Mouse (Mus musculus): ENCODE results near the gene Frmd4b.

Gene Frmd4b

GRCm38 (mm10) chr6:97292894-97293293, 324.4 kb downstream of the Frmd4b start:
- DNase-seq (ENCODE audit: extremely low spot score): no peak

GRCm38 (mm10) chr6:97292096-97292495, 325.2 kb downstream of the Frmd4b start:
- no peak for DNase-seq (ENCODE audit: extremely low spot score)

GRCm38 (mm10) chr6:97291159-97291908, 326.0 kb downstream of the Frmd4b start:
- no peak for DNase-seq (ENCODE audit: extremely low spot score)

GRCm38 (mm10) chr6:97290687-97291086, 326.7 kb downstream of the Frmd4b start:
- no peak for DNase-seq (ENCODE audit: extremely low spot score)

- no peak for DNase-seq (ENCODE audit: extremely low spot score)
These were observed 327.5 kb downstream of the Frmd4b start for GRCm38 (mm10) chr6:97289838-97290237.

GRCm38 (mm10) chr6:97289316-97289820, 328.0 kb downstream of the Frmd4b start:
- DNase-seq (ENCODE audit: extremely low spot score): no peak

GRCm38 (mm10) chr6:97288047-97288855, 329.1 kb downstream of the Frmd4b start:
- DNase-seq (ENCODE audit: extremely low spot score): no peak

- no peak for DNase-seq (ENCODE audit: extremely low spot score)
These were observed 331.0 kb downstream of the Frmd4b start for GRCm38 (mm10) chr6:97286332-97286731.

GRCm38 (mm10) chr6:97283676-97284075, 333.7 kb downstream of the Frmd4b start:
- DNase-seq (ENCODE audit: extremely low spot score): no peak

- DNase-seq (ENCODE audit: extremely low spot score): no peak
These were observed 338.5 kb downstream of the Frmd4b start for GRCm38 (mm10) chr6:97278878-97279277.

GRCm38 (mm10) chr6:97278014-97278787, 339.1 kb downstream of the Frmd4b start:
- DNase-seq (ENCODE audit: extremely low spot score): peak; percentile 80

- DNase-seq (ENCODE audit: extremely low spot score): no peak
These were observed 340.3 kb downstream of the Frmd4b start for GRCm38 (mm10) chr6:97276890-97277497.

- DNase-seq (ENCODE audit: extremely low spot score): no peak
These were observed 341.0 kb downstream of the Frmd4b start for GRCm38 (mm10) chr6:97276366-97276765.

- no peak for DNase-seq (ENCODE audit: extremely low spot score)
These were observed 341.6 kb downstream of the Frmd4b start for GRCm38 (mm10) chr6:97275760-97276159.

- no peak for DNase-seq (ENCODE audit: extremely low spot score)
These were observed 343.6 kb downstream of the Frmd4b start for GRCm38 (mm10) chr6:97273777-97274176.

GRCm38 (mm10) chr6:97273058-97273710, 344.2 kb downstream of the Frmd4b start:
- no peak for DNase-seq (ENCODE audit: extremely low spot score)

GRCm38 (mm10) chr6:97272349-97272748, 345.0 kb downstream of the Frmd4b start:
- no peak for DNase-seq (ENCODE audit: extremely low spot score)

- no peak for DNase-seq (ENCODE audit: extremely low spot score)
These were observed 347.7 kb downstream of the Frmd4b start for GRCm38 (mm10) chr6:97269596-97269995.

GRCm38 (mm10) chr6:97267132-97267531, 350.2 kb downstream of the Frmd4b start:
- DNase-seq (ENCODE audit: extremely low spot score): no peak

GRCm38 (mm10) chr6:97266661-97267060, 350.7 kb downstream of the Frmd4b start:
- no peak for DNase-seq (ENCODE audit: extremely low spot score)

GRCm38 (mm10) chr6:97265705-97266104, 351.6 kb downstream of the Frmd4b start:
- no peak for DNase-seq (ENCODE audit: extremely low spot score)
